Mouse (Mus musculus) cortical plate, adult 2 months (tissue): ENCODE measurements around the gene Ppp1r1a.

Experiments
- CTCF ChIP-seq: fragments of 200-500 bp; IDR thresholded peaks from 2 replicates; pipeline ENCODE4 v1.5.1; 2011; ENCODE audit warnings: mild to moderate bottlenecking, control low read depth, low read length; ENCODE audit not compliant: insufficient read depth; ENCODE audit errors: extremely low read depth
- POLR2A ChIP-seq: fragments of 200-500 bp; IDR thresholded peaks from 2 replicates; pipeline ENCODE4 v1.6.1; 2011; ENCODE audit warnings: mild to moderate bottlenecking, low read length, control low read depth; ENCODE audit not compliant: insufficient read depth; ENCODE audit errors: extremely low read depth

GRCm38 (mm10) chr15:103514914-103515313, 22.9 kb downstream of the Ppp1r1a start:
- TF ChIP-seq CTCF (no peak), POLR2A (no peak)
